Mouse (Mus musculus) small intestine, adult 2 months (tissue): Measurements from ENCODE around the gene Klf3. TPM values are rescaled to one million over a fixed set of nuclear protein-coding genes. Genes with fewer than 3 reads are reported as not detected.
A peak's percentile ranks its signal among the peaks of the same experiment; 100 is the strongest.

ENCODE experiments used
- H3K27ac ChIP-seq: fragments of 200-500 bp; 2 replicates; pipeline ENCODE4 v1.5.1; 2012; ENCODE audit warnings: low read depth, low read length, control low read depth, inconsistent platforms; ENCODE audit not compliant: insufficient read depth
- H3K27me3 ChIP-seq: fragments of 200-500 bp; 2 replicates; pipeline ENCODE4 v1.6.1; 2012; ENCODE audit warnings: mild to moderate bottlenecking, moderate library complexity, low read length, inconsistent platforms; ENCODE audit not compliant: control insufficient read depth, insufficient read depth
- H3K36me3 ChIP-seq: fragments of 200-500 bp; 2 replicates; pipeline ENCODE4 v1.6.1; 2012; ENCODE audit warnings: mild to moderate bottlenecking, low read length, control low read depth, inconsistent platforms; ENCODE audit not compliant: control insufficient read depth, insufficient read depth
- H3K4me1 ChIP-seq: fragments of 200-500 bp; 2 replicates; pipeline ENCODE4 v1.6.1; 2012; ENCODE audit warnings: low read length, inconsistent platforms, mixed read lengths; ENCODE audit not compliant: control insufficient read depth, insufficient read depth, insufficient read length
- H3K4me3 ChIP-seq: fragments of 200-500 bp; 2 replicates; pipeline ENCODE4 v1.5.1; 2012; ENCODE audit warnings: low read depth, mild to moderate bottlenecking, control low read depth, inconsistent platforms, low read length, moderate library complexity
- CTCF ChIP-seq: fragments of 200-500 bp; IDR thresholded peaks from 2 replicates; pipeline ENCODE4 v1.5.1; 2012; ENCODE audit warnings: low read depth, mild to moderate bottlenecking, control low read depth, inconsistent platforms, low read length, moderate library complexity, mixed read lengths; ENCODE audit not compliant: insufficient replicate concordance, insufficient read length; ENCODE audit errors: extremely low read depth
- POLR2A ChIP-seq: fragments of 200-500 bp; IDR thresholded peaks from 2 replicates; pipeline ENCODE4 v1.6.1; 2012; ENCODE audit warnings: low read depth, mild to moderate bottlenecking, control low read depth, inconsistent platforms, low read length, moderate library complexity
- WGBS: fragments of 180-500 bp; shearing (Covaris S2); methylation state at CpG from one replicate; pipeline ENCODE4 v1.1.7; 2018; 5-methylcytosine and 5-hydroxymethylcytosine counted together
- polyA plus RNA-seq: library from polyadenylated mRNA; depleted of rRNA; stranded (reverse); fragments of >200 nt; gene quantifications from 2 replicates; pipeline ENCODE4 v1.2.3, GENCODE M21; 2012

Klf3 gene
- polyA plus RNA-seq, 1 experiment, result 170 TPM

- TF ChIP-seq CTCF (peak; percentile 40; the same call in 1 of the 2 replicates), POLR2A (no peak)
- WGBS, result 46% methylated on average over 5 of the region's 5 CpGs
- no peaks in the 10 kb centered on the region for H3K27me3 ChIP-seq
- no peak overlapping the region for H3K27ac ChIP-seq
- no peaks in the 10 kb centered on the region for H3K36me3 ChIP-seq
- peaks cover 23% of the 10 kb centered on the region; the same call in 1 of the 2 replicates for H3K4me1 ChIP-seq
- no peak overlapping the region for H3K4me3 ChIP-seq
These were observed 63.3 kb downstream of the Klf3 start for GRCm38 (mm10) chr5:64866331-64867050.

- Histone ChIP-seq H3K27ac (no peak overlapping the region), H3K36me3 (no peaks in the 10 kb centered on the region), H3K4me1 (peaks cover 21% of the 10 kb centered on the region; the same call in 1 of the 2 replicates), H3K4me3 (no peak overlapping the region), H3K27me3 (no peaks in the 10 kb centered on the region)
- WGBS, result 57% methylated on average over 9 of the region's 9 CpGs
- TF ChIP-seq CTCF (no peak), POLR2A (no peak)
These were observed 63.9 kb downstream of the Klf3 start for GRCm38 (mm10) chr5:64867124-64867523.

DNA sequence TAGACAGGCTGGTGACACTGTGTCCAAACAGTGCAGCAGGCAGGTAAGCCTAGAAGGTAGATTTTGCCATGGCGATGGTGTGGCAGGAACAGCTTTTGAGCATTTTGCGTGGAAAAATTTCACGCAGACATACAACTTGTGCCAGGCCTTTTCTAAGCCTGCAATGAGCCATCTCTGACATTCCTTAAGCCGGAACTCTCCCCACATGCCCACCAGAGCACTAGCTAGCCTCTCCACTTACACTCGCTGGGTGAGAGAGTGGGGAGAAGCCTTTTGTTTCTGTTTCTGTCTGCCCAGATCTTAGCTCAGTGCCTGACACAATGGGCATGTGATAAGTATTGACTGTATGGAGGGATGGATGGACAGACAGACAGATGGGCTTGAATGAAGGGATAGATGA lies 64.4 kb downstream of the Klf3 start:
- Histone ChIP-seq H3K27ac (no peak overlapping the region), H3K36me3 (no peaks in the 10 kb centered on the region), H3K4me1 (peaks cover 17% of the 10 kb centered on the region; the same call in 1 of the 2 replicates), H3K27me3 (no peaks in the 10 kb centered on the region), H3K4me3 (no peak overlapping the region)
- WGBS, result 96% methylated on average over 5 of the region's 5 CpGs
- TF ChIP-seq CTCF (no peak), POLR2A (no peak)

DNA sequence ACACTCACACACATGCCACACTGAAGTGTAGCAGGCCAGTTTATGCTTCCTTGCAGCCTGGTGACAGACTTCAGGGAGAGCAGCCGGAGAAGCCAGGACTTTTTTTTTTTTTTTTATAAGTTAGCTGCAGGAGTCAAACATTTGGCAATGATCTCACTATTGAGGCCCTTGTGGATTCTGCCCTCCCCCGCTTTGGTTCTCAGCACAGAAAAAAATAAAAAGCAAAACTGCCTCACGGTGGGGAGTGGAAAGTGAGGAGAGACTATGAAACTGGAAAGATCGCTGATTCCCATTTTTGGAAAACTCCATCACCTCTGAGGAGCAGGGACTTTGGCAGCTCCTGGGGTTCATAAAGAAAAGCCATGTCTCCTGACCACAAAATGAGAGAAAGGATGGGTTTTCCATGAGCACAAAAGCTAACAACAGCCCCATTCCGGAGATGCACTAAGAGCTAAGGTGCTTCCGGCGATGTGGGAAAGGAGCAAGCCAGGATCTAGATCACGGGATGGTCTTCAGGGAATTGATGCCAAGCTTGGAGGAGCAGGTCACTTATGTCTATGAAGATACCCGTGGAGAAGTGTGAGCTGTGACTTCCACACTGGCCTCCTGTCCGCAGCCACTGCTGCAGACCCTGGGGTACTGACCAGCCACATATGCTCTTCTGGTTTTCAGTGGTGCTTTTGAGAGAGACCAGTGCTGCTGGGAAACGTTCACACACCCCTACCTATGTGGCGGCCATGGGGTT lies 73.1 kb downstream of the Klf3 start:
- no peak overlapping the region for H3K4me3 ChIP-seq
- TF ChIP-seq POLR2A (no peak), CTCF (no peak)
- no peak overlapping the region for H3K27ac ChIP-seq
- no peaks in the 10 kb centered on the region for H3K27me3 ChIP-seq
- WGBS, result 77% methylated on average over 12 of the region's 12 CpGs
- no peaks in the 10 kb centered on the region for H3K36me3 ChIP-seq
- H3K4me1 ChIP-seq, result peaks cover 2% of the 10 kb centered on the region; the same call in 1 of the 2 replicates

DNA sequence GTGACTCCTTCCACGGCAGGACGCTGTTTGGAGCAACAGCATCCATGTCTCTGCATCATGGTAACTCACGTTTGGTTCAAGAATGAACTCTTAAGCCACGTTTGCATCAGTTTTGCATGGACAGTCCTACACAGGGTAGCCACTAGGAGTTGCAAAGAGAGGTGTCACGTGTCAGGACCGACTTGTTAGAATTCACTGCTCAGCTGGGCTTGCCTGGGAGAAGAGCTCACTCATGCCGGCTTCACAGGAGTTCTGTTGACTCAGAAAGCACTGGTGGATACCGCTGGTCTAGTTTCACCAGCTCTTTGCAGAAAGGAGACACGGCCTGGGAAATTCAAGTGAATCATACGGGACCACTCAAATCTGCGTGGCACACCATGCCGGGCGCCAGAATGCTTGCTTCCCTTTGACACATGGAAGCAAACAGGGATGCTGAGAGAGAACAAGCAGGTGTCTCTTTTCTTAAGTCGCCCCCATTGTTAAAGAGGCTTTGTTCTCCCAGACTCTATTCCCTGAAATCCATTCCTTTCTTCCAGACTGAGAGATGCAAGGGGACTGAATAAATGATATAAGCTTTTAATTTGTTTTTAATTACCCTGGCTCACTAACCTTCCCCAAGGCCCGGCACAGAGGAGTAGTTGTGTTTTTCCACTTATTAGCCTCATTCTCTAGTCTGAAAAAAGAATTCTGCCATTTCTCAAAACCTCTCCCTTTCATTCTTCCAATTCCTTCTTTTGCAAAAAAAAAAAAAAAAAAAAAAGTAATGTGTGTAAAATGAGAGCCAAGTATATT lies 74.2 kb downstream of the Klf3 start:
- Histone ChIP-seq H3K27me3 (no peaks in the 10 kb centered on the region), H3K4me3 (no peak overlapping the region), H3K36me3 (no peaks in the 10 kb centered on the region), H3K4me1 (peaks cover 2% of the 10 kb centered on the region; the same call in 1 of the 2 replicates), H3K27ac (no peak overlapping the region)
- TF ChIP-seq POLR2A (no peak), CTCF (no peak)
- 78% methylated on average over 15 of the region's 15 CpGs for WGBS

DNA sequence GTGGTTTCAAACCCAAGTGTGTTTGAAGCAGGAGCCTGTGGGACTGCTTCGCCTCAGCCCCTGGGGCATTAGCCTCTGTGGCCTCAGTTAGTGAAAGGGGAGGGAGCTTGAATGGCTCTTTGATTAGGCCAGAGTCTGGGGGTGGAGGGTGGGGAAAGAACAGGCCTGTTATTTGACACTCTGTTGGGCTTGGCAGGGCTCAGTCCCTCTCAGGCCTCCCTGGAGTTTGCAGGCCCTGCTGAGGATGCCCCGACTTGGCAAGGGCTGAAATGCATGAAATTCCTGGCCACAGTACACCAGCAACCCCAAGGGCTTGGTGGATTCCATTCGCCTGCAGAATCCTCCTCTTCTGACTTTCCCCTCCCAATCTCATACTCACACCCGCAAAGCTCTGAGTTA lies 74.8 kb downstream of the Klf3 start:
- Histone ChIP-seq H3K4me1 (peaks cover 2% of the 10 kb centered on the region; the same call in 1 of the 2 replicates), H3K36me3 (no peaks in the 10 kb centered on the region), H3K27me3 (no peaks in the 10 kb centered on the region), H3K4me3 (no peak overlapping the region), H3K27ac (no peak overlapping the region)
- 72% methylated on average over 4 of the region's 4 CpGs for WGBS
- TF ChIP-seq CTCF (no peak), POLR2A (no peak)
